In the genomic region with DNA sequence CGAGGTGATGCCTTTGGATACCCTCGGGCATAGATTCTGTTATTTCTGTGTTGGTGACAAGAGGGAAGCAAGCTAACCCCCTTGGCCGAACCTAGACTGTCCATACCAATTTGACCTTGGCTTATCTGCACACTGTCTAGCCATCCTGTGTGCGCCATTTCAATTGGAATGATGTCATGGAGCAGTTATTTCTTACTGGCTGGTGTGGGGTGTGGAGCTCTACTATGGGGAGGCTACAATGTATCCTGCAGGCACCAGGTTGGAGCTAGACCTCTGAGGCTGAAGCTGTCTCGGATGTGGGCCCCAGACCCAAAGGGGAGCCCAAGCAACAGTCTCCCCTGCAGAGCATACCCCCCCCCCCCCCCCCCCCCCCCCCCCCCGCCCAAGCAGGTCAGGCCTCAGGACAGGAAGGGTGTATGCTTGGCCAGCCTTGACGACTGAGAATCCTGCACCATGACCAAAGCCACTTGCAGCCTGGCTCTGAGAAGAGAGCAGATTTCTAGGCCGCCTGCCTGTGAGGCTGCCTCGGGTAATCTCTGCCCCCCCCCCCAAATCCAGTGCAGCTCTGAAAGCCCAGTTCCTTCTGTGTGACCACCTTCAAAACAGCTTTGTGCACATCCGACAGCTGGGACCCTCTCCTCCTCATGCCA, we compare ENCODE assay signal across 14 mouse cellular contexts. TPM values are rescaled to one million over a fixed set of nuclear protein-coding genes. Genes with fewer than 3 reads are reported as not detected.
A peak's percentile ranks its signal among the peaks of the same experiment; 100 is the strongest.
DNase-seq lines count a peak whose midpoint lies in the region; ATAC-seq and TF ChIP-seq lines count a peak whose summit lies in the region.
"Had no signal": no experiment of that assay in that cellular context is flagged by ENCODE, and none has a peak within 500 bp of the region (broad histone marks: within the 10 kb centered on the region; RNA-seq: fewer than 3 reads in every experiment).

Gene Prrx2 (plus strand): TSS at position 600 of the 650 bp plus-strand sequence.

- H3K27me3 ChIP-seq in heart, embryonic 14.5 days (ENCODE audit: control insufficient read depth, insufficient read depth, low read length): no peaks in the 10 kb centered on the region
- no peaks in the 10 kb centered on the region for H3K27me3 ChIP-seq in midbrain, embryonic 11.5 days (ENCODE audit: control insufficient read depth, insufficient read depth, low read length)
- H3K27me3 ChIP-seq in midbrain, postnatal 0 days (ENCODE audit: insufficient read depth, low read length): no peaks in the 10 kb centered on the region
- H3K27me3 ChIP-seq in embryonic facial prominence, embryonic 10.5 days (replicated peaks; ENCODE audit: low read depth, poor library complexity, severe bottlenecking): no peaks in the 10 kb centered on the region
- H3K27me3 ChIP-seq in limb, embryonic 10.5 days (ENCODE audit: low read depth, poor library complexity, severe bottlenecking): no peaks in the 10 kb centered on the region
- H3K27me3 ChIP-seq: hindbrain, embryonic 15.5 days had no signal

- H3K4me2 ChIP-seq in heart, embryonic 14.5 days (ENCODE audit: low read length): no peak within 1 kb of the TSS
- no peak within 1 kb of the TSS for H3K4me2 ChIP-seq in midbrain, embryonic 11.5 days
- no peak within 1 kb of the TSS for H3K4me2 ChIP-seq in midbrain, postnatal 0 days (ENCODE audit: low read depth, low read length, poor library complexity, severe bottlenecking)
- H3K4me2 ChIP-seq: hindbrain, embryonic 15.5 days had no signal

- peak within 1 kb of the TSS; percentile 80 to 83 for H3K27ac ChIP-seq in heart, embryonic 14.5 days (replicated peaks in 1 of 2; ENCODE audit: control insufficient read depth in 1 of 2, insufficient read depth in 1 of 2, low read depth in 2 of 2, low read length in 2 of 2)
- no peak within 1 kb of the TSS for H3K27ac ChIP-seq in midbrain, embryonic 11.5 days (ENCODE audit: low read depth, low read length)
- H3K27ac ChIP-seq in midbrain, postnatal 0 days (ENCODE audit: low read depth, low read length): no peak within 1 kb of the TSS
- peak within 1 kb of the TSS; percentile 92 for H3K27ac ChIP-seq in embryonic facial prominence, embryonic 10.5 days (replicated peaks)
- peak within 1 kb of the TSS; percentile 96 for H3K27ac ChIP-seq in limb, embryonic 10.5 days
- H3K27ac ChIP-seq: hindbrain, embryonic 15.5 days had no signal

- DNase-seq in heart, postnatal 10 days: no peak
- DNase-seq in midbrain, embryonic 11.5 days (ENCODE audit: low spot score, missing footprints): no peak
- no peak for DNase-seq in midbrain, postnatal 0 days (ENCODE audit: low spot score)
- DNase-seq in embryonic facial prominence, embryonic 10.5 days (ENCODE audit: low spot score): peak; percentile 29
- DNase-seq in limb, embryonic 10.5 days (ENCODE audit: low spot score): no peak
- no peak for DNase-seq in cerebellum, adult 11 months
- DNase-seq: cerebellum, postnatal 14 days; liver; right cerebral cortex, postnatal 25 days; thymus, adult 2 months had no signal

- H3K4me1 ChIP-seq in heart, embryonic 14.5 days (ENCODE audit: control insufficient read depth in 2 of 2, insufficient read depth in 2 of 2, low read length in 2 of 2): peaks cover 33 to 35% of the 10 kb centered on the region in 2 experiments
- H3K4me1 ChIP-seq in midbrain, embryonic 11.5 days (ENCODE audit: control insufficient read depth, insufficient read depth, low read length): no peaks in the 10 kb centered on the region
- no peaks in the 10 kb centered on the region for H3K4me1 ChIP-seq in midbrain, postnatal 0 days (ENCODE audit: insufficient read depth, low read length)
- H3K4me1 ChIP-seq in embryonic facial prominence, embryonic 10.5 days: peaks cover 82% of the 10 kb centered on the region
- H3K4me1 ChIP-seq in limb, embryonic 10.5 days: peaks cover 84% of the 10 kb centered on the region

- TF ChIP-seq CTCF in midbrain, postnatal 0 days (IDR thresholded peaks at IDR 0.05): no peak

- WGBS in heart, embryonic 14.5 days: 30% methylated on average over 9 of the region's 10 CpGs
- WGBS in midbrain, embryonic 11.5 days: 75% methylated on average over 8 of the region's 10 CpGs
- WGBS in midbrain, postnatal 0 days: 72% methylated on average over 8 of the region's 10 CpGs
- 34% methylated on average over 10 of the region's 10 CpGs for WGBS in embryonic facial prominence, embryonic 10.5 days
- 43% methylated on average over 9 of the region's 10 CpGs for WGBS in limb, embryonic 10.5 days

- H3K9me3 ChIP-seq in heart, embryonic 14.5 days (ENCODE audit: control insufficient read depth, low read length): no peaks in the 10 kb centered on the region
- H3K9me3 ChIP-seq in midbrain, embryonic 11.5 days (ENCODE audit: control insufficient read depth, low read length): no peaks in the 10 kb centered on the region
- H3K9me3 ChIP-seq in midbrain, postnatal 0 days (ENCODE audit: low read length): no peaks in the 10 kb centered on the region
- no peaks in the 10 kb centered on the region for H3K9me3 ChIP-seq in embryonic facial prominence, embryonic 10.5 days
- no peaks in the 10 kb centered on the region for H3K9me3 ChIP-seq in limb, embryonic 10.5 days (replicated peaks)
- H3K9me3 ChIP-seq: G1E; hindbrain, embryonic 15.5 days had no signal

- H3K4me3 ChIP-seq in heart, embryonic 14.5 days (ENCODE audit: control insufficient read depth in 1 of 2, insufficient read depth in 1 of 2, low read depth in 1 of 2, low read length in 2 of 2): no peak within 1 kb of the TSS
- no peak within 1 kb of the TSS for H3K4me3 ChIP-seq in midbrain, embryonic 11.5 days (ENCODE audit: low read depth, low read length)
- no peak within 1 kb of the TSS for H3K4me3 ChIP-seq in midbrain, postnatal 0 days (ENCODE audit: low read depth, low read length)
- H3K4me3 ChIP-seq in embryonic facial prominence, embryonic 10.5 days: peak within 1 kb of the TSS; percentile 26; the same call in 1 of the 2 replicates
- peak within 1 kb of the TSS; percentile 16; the same call in 1 of the 2 replicates for H3K4me3 ChIP-seq in limb, embryonic 10.5 days
- H3K4me3 ChIP-seq: hindbrain, embryonic 15.5 days had no signal

- ATAC-seq in heart, embryonic 14.5 days (ENCODE audit: insufficient number of reproducible peaks, insufficient read depth, low FRiP score, low read depth): 0 out of 2 replicates have a peak, but pooled peaks have one; percentile 44
- no peak for ATAC-seq in midbrain, embryonic 11.5 days (ENCODE audit: low FRiP score)
- ATAC-seq in midbrain, postnatal 0 days (ENCODE audit: low FRiP score): no peak
- ATAC-seq in erythroblast, adult 5-6 weeks (replicated peaks; ENCODE audit: low FRiP score, poor library complexity, severe bottlenecking): no peak

- intact Hi-C loops in heart, postnatal 10 days (cut with DNase I): no loop called here

- peak within 1 kb of the TSS; percentile 38; the same call in 1 of the 2 replicates for H3K9ac ChIP-seq in heart, embryonic 14.5 days (ENCODE audit: low read length)
- H3K9ac ChIP-seq in midbrain, embryonic 11.5 days (ENCODE audit: low read length): no peak within 1 kb of the TSS
- H3K9ac ChIP-seq in midbrain, postnatal 0 days (replicated peaks; ENCODE audit: low read length, poor library complexity, severe bottlenecking): no peak within 1 kb of the TSS
- H3K9ac ChIP-seq: hindbrain, embryonic 15.5 days had no signal

- no peaks in the 10 kb centered on the region for H3K36me3 ChIP-seq in heart, embryonic 14.5 days (ENCODE audit: control insufficient read depth, insufficient read depth, low read length)
- H3K36me3 ChIP-seq in midbrain, embryonic 11.5 days (ENCODE audit: control insufficient read depth, insufficient read depth, low read length): no peaks in the 10 kb centered on the region
- H3K36me3 ChIP-seq in midbrain, postnatal 0 days (ENCODE audit: insufficient read depth, low read length): no peaks in the 10 kb centered on the region
- no peaks in the 10 kb centered on the region for H3K36me3 ChIP-seq in embryonic facial prominence, embryonic 10.5 days (replicated peaks)
- H3K36me3 ChIP-seq in limb, embryonic 10.5 days: no peaks in the 10 kb centered on the region
- H3K36me3 ChIP-seq: G1E; hindbrain, embryonic 15.5 days had no signal

RNA-seq across cellular contexts. Expression of gene Prrx2, which starts in this region (rescaled TPM):
- polyA plus RNA-seq in heart, embryonic 14.5 days (2014; fragmentation: Nextera tagmentation; extraction: Ambion mirVana): 33.2 and 47.0 TPM in 2 replicates
- 1 to 10 TPM; 3.1 to 4.9 TPM for total RNA-seq in heart, postnatal 10 days (2021)
- polyA plus RNA-seq in midbrain, embryonic 11.5 days (2014; fragmentation: Nextera tagmentation; extraction: Ambion mirVana): 20.1 and 24.4 TPM in 2 replicates
- 4.4 and 12.5 TPM in 2 replicates for total RNA-seq in midbrain, postnatal 0 days (2014; rRNA removed)
- 3.0 and 5.1 TPM in 2 replicates for polyA plus RNA-seq in midbrain, postnatal 0 days (2015; fragmentation: Nextera tagmentation; extraction: Ambion mirVana)
- polyA plus RNA-seq in embryonic facial prominence, embryonic 10.5 days (2016; fragmentation: Nextera tagmentation; extraction: Ambion mirVana): 87.6 and 94.6 TPM in 2 replicates
- 111 and 140 TPM in 2 replicates for polyA plus RNA-seq in limb, embryonic 10.5 days (2016; fragmentation: Nextera tagmentation; extraction: Ambion mirVana)
- not detected in 2 replicates for total RNA-seq in erythroblast, adult 5-6 weeks (2015; ENCODE audit: low replicate concordance)
- total RNA-seq in erythroblast, adult 5-6 weeks (2017; ENCODE audit: low replicate concordance): not detected in 2 replicates
- total RNA-seq: G1E had no signal
- polyA plus RNA-seq: G1E had no signal

Comparison
In these comparisons a context has a peak if more than half of its experiments do, and no peak if none do; other contexts are left out.
1. H3K27ac ChIP-seq: peak in heart, embryonic 14.5 days (2 of 2), embryonic facial prominence, embryonic 10.5 days (single experiment) and limb, embryonic 10.5 days (single experiment); none in midbrain, embryonic 11.5 days (single experiment) and midbrain, postnatal 0 days (single experiment).
2. H3K4me3 ChIP-seq: peak in embryonic facial prominence, embryonic 10.5 days (single experiment) and limb, embryonic 10.5 days (single experiment); none in heart, embryonic 14.5 days (0 of 2), midbrain, embryonic 11.5 days (single experiment) and midbrain, postnatal 0 days (single experiment).